Mouse (Mus musculus) 416B (cell line): Measurements from ENCODE around the gene Mtmr2.
"Not testable (repeated sequence)": the region's sequence is repeated elsewhere in the genome, so short reads cannot be mapped to it uniquely, and the experiment has no call there.

Experiments
- DNase-seq: peaks from one replicate; pipeline ENCODE4 v3.0.0; 2011; ENCODE audit warnings: low read depth

Gene Mtmr2

DNA sequence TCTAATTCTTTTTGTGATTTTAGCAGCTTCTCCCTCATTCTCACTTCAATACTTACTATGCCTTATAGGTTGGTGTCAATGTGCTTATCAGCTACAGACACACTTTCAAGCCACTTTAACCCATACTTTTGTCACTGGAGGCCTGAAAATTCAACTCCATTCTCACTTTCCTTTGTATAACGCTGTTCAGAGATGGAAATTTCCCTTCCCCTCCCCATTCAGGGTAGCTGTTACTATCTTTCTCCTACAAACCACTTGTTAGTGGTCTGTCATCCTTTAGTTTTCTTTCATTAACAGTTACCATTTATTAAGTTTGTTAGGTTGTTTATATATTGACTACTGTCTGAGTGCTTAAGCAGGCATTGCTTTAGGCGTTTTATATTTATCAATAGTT, at the start of gene Mtmr2:
Mtmr2 (plus strand) TSS at position 7 of the 394 bp plus-strand sequence.
- no peak for DNase-seq

DNA sequence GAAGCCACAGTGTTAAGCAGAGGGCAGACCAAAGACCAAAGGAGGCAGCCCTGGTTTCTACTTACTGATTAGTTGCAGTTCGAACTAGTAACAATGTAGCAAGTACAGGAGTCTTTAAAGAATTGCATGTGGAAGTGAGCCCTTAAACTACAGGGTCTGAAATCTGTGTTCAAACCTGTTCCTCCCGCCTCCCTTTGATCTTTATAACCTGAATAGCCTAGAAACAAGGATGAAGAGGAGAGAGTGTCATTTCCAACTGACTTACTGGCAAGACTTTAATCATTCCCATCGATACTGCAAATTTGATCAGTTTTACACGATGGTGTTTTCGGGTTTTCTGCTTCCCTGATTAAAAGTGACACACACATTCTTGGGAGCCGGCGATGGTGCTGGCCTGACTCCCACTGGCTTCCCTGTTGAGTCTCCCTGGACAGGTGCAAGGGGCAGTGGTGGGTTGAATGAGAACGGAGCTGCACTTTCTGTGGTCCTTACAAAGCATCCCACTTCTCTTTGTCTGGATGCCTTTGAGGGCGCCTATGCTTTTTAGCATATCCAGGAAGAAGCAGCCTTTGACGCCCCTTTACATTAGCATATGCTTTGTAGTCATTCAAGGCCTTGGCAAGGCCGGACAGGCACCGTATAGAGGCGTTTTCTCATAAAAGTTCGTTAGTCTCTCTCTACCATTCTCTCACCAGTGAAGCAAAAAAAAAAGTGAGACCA, 49.0 kb upstream of the Mtmr2 start:
- no peak for DNase-seq

DNA sequence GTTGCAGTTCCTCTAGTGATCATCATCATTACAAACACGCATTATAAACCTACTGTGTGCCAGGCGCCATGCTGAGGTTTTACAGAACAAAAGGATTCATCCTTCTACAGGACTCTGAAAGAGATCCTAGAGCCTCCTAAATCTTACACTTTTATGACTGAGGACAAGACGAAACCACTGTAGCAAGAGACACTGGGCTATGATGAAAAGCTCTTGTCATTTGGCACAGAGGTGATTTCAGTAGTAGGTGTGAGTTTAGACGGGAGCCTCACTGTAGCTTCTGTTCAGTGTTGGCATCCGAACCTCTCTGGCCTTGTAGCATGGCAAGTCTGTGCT, 48.5 kb upstream of the Mtmr2 start:
- DNase-seq: no peak

DNA sequence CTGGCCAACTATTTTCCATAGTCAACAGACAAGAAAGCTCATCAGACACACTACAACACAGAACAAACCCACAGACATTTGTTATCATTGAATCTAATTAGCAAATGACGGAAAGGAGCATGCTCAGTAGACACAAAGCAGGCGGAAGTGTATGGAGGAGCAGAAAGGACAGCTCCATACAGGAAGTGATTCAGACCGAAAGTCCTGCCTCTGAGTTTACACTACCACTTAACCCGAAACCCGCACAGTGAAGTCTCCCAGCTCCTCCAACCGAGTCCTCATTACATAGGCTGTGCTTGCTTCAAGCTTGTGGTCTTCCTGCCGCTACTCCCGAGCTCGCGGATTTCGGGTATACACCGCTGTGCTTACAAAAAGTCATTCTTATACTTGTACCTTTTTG, 46.4 kb upstream of the Mtmr2 start:
- peak; percentile 57 for DNase-seq

DNA sequence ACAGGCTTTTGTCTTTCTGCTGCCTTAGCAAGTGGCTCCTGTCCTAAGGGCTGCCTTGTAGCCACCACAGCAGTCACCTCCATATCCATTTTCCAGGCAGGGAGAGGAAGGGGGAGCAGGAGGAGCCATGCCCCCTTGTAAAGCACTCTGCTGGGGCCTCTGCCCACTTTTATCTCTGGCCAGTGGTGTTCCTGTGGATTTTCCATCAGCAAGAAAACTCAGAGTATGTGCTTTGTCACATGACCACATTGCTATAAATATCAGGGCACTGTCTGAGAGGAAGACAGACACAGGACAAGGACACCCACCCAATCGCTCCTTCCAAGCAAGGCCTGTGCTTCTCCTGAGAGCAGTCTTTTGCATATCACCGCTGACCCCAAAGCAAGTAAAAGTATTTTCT, 45.1 kb upstream of the Mtmr2 start:
- DNase-seq: no peak

DNA sequence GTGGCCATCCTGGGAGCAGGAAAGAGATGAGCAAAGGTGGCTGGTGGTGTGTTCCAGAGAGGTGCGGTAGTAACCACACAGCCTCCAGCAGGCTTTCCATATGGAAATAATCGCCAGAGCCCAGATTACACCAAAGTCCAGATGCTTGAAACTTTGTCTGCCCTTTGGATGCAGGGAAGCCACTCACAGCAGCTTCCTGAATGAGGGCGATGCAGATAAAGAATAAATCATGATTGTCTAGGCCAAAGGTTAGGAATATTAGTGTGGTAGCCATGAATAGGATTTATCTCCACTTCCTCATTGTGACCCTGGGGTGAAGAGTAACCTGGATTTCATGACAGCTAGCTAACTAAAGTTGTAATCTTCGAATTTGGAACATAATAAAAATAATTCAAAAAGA, 43.3 kb upstream of the Mtmr2 start:
- no peak for DNase-seq

DNA sequence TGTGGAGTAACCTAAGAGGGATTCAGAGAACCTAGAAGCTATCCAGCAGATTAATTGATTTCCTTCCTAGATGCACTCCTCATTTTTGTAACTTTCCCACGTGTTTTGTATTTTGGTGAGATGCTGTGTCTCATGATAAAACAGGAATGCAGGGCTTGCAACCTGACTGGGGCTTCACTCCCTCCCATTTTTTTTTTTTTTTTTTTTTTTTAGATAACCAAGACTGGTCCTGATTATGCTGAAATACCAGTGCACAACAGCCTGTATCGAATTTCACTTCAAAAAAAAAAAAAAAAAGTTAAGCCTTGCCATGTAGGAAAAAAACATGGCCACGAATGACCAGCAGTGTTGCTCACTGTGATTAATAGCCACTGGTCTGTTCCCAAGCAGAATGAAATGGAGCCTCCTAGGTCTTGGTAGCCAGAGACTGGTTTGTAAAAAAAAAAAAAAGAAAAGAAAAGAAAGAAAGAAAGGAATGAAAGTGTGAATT, 41.1 kb upstream of the Mtmr2 start:
- DNase-seq: peak; percentile 8

DNA sequence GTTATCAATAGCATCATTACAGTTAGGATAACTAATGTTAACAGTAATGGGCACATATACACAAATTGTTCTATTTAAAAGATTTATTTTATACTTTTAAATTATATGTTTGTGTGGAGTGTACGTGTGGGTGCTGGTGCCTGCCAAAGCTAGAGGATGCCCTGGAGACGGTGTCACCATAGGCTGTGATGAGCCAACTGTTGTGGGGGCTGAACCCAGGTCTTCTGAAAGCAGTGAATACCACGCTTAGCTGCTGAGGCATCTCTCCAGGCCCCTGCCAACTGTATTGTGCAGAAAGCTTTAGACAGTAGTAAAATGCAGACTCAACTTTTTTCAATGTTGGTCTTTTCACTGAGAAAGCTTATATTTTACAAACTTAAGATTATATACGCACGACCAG, 38.8 kb upstream of the Mtmr2 start:
- no peak for DNase-seq

DNA sequence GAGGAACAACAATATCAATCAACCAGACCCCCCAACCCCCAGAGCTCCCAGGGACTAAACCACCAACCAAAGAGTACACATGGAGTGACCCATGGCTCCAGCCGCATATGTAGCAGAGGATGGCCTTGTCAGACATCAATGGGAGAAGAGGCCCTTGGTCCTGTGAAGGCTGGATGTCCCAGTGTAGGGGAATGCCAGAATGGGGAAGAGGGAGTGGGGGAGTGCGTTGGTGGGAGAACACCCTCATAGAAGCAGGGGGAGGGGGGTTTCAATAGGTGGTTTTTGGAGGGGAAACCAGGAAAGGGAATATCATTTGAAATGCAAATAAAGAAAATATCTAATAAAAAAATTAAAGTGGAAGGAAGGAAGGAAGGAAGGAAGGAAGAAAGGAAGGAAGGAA, 32.3 kb upstream of the Mtmr2 start:
- not testable (repeated sequence) for DNase-seq

DNA sequence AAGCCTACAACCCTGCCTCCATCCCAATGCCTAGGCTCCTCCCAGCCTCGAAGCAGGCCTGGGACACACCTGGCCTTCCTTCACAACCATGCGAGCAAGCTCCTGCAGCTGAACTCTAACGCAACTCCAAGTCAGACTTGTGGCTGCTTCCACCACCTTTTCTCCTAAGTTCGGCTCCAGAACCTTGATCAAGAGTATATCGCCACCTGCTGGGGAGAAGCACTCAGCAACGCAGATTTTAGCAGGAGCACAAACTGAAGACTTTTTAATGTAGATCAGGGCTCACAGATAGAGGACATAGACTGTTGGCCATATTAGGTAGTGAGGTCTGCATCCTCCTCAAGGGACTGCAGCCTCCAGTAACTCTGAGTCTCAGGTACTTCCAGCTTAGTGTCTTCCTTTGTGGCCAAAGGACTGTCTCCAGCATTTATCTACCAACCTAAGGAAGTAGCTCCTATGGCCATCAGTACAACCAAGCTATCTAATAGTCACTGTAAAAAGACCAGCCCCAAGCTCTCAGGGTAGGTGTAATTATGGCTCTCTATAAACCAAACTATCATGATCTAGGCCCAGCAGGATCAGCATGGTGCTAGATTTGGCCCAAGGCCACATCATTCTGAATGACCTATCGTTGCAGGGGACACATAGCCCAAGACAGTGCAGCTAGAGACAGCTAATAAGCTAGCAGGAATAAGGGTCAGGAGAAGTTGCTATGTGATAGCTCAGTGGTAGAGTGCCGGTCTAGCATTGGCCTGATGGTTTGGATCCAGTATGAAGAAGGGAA, 31.7 kb upstream of the Mtmr2 start:
- DNase-seq: peak; percentile 87

DNA sequence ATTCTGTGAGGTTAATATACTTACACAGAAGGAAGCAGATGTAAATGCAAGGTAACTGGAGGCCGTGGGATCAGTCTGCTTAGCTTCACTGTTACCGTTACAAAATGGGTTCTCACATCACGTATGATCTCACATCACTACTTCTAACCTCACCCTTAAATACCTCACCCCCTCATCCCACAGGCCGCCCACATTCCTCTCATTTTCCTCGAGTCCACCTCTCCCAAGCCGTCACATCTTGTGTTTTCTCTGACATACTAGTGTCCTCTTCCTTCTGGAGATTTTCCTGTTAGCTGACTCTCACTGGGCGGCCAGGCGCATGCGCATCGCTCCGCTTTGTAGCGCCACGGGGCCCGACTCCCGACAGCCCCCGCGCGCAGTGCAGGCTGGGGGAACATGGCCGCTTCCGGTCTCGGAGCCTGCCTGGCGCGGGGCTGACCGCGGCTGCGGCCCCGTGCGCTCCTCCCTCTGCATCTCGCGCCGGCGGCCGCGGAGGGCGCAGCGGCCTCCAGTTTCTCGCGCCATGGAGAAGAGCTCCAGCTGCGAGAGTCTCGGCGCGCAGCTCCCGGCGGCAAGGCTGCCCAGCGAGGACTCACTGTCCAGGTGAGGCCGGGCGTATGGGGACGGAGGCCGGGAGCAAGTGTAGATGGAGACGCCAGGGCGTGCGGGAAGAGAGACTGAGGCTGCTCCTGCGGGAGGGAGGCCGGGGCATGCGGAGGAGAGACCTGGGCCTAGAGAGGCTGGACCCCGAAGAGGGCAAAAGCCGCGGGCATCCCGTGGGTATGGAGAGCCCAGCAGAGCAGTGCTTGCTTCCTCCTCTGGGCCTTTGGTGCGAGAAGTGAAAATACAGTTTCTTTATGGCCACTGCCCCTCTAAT, 826 bp downstream of the Mtmr2 start:
- DNase-seq: peak; percentile 91

DNA sequence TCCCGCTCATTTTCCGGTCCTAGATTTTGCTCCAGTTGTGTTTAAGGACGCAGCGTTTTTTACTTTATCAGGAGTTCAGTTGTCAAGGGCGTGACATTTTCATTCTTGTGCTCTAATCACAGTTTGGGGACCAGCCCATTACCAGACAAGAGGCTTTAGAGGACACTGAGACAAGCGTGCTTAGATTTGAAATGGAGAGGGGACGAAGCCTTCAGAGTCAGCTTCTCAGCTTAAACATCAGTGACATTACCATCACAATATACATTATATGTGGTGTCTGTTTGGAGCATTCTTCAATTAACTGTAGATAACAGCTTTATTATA, 1.4 kb downstream of the Mtmr2 start:
- DNase-seq: peak; percentile 59

DNA sequence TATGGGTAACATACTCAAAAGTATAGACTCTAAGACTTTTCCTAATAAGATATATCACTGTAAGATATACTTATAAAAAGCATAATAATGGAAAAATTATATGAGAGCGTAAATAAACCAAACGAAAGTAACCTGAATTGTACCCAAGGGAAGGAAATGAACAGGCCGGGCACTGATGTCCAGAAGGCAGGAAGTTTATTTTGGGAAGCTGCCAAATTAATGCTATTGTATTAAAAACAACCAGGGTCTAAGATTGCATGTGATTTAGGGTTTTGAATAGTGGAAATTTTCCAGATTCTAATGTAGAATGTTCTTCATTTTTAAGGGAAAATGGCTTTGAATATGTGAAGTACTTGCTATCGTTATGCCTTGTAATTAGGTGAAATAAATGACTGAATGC, 4.3 kb downstream of the Mtmr2 start:
- peak; percentile 76 for DNase-seq

DNA sequence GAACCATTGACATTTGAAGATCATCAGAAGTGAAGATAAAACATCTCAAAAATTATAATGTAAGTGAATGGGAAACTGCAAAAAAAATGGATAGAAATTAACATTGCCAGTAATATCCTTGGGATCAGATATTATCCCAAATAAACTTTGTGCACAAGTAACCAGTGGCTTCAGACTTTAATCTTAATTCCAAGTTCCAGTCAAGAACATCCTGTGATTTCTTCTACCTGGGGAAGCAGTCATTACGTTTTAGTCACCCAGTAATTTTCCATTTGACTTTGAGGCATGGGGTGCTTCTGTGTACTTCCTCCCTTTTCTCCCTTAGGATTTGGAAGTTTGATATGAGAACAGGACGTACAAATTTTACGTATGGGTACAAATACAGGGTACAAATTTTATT, 12.2 kb downstream of the Mtmr2 start:
- no peak for DNase-seq

DNA sequence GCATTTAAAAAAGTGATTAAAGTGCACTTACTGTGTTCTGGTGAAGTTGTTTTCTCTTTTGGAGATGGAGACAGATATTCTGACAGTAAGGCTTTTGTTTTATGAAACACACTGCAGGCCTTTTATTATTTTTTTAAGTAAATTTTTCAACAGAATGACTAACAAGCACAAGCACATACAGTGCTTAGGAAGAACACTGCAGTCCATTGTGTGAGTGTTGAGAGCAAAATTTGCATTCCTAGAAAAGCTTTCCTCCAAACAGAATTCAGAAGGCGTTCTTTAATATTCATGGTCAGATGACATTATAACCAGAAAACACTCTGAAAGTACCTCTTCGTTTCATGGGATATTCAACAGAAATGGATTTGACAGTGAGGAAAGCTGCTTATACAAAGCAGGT, 17.4 kb downstream of the Mtmr2 start:
- no peak for DNase-seq

DNA sequence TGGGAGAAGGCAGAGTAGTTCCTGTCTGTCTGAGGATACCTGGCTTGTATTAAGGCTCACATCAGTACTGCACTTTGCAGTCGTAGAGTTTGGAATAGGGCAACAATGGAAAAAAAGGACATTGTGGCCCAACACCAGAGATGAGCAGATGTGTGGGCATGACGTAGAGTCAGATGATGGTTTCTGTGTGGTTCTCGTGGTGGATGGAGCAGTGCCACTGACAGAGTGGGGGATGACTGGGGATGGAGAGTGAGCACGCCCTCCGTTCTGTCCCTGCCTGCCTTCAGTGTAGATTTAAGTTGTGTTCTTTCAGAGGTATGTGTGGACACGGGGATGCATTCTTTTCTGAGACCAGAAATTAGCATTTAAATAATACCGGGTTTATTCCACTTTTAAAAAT, 18.4 kb downstream of the Mtmr2 start:
- peak; percentile 41 for DNase-seq

DNA sequence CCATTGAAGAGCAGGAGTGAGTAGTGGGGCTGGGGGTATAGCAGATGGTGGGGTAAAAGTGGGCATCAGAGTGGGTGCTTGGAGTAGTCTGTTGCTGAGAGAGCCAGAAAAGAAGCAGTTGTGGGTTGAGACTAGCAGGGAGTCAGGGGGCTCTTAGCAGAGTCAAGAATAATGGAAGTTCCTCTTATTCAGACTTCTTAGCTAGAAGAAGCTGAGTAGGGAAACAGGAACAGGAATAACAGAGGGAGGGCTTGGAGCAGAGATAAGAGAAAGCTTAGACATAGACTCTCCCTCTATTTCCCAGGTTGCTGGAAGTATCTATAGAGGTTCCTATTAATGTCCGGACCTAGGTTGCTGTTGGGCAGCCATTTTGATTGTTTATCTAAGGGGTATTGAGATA, 26.5 kb downstream of the Mtmr2 start:
- peak; percentile 14 for DNase-seq

DNA sequence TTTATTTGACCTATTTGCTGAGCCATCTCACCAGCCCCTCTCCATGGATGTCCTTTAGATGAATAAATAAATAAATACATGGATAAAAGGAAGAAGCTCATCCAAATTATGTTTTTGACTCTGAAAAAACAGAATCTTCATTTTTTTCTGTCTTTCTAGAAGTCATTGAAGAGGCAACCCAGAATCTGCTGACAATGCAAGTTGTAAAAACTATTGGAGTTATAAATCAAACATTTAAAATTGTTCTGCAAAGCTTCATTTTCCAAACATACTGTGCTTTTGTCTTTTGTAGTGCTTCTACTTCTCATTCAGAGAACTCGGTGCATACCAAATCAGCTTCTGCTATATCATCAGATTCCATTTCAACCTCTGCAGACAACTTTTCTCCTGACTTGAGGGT, 33.8 kb downstream of the Mtmr2 start:
- no peak for DNase-seq

DNA sequence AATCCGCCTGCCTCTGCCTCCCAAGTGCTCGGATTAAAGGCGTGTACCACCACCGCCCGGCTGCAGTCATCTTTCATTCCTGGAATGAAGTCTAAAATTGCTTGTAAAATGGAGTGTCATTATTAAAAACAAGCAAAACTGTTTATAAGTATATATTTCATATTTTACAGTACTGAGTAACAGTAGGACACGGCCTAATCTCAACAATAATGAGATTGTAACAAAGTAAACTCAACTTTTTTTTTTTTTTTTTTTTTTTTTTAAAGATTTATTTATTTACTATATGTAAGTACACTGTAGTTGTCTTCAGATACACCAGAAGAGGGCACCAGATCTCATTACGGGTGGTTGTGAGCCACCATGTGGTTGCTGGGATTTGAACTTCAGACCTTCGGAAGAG, 42.7 kb downstream of the Mtmr2 start:
- DNase-seq: not testable (repeated sequence)

DNA sequence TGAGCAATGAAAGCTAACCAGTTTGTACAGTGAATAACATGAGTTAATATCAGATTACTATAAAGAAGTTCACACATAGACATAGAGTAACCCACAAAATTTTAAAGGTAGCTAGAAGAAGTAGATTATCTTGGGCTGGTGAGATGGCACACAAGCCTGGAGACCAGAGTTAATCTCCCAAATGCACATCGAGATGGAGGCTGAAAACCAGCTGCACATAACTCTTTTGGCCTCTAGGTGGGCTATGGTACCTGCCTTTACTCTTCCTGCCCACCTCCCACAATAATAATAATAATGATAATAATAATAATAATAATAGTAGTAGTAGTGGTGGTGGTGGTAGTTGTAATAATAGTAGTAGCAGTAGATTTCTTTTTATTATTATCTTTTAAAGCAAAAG, 46.1 kb downstream of the Mtmr2 start:
- no peak for DNase-seq

DNA sequence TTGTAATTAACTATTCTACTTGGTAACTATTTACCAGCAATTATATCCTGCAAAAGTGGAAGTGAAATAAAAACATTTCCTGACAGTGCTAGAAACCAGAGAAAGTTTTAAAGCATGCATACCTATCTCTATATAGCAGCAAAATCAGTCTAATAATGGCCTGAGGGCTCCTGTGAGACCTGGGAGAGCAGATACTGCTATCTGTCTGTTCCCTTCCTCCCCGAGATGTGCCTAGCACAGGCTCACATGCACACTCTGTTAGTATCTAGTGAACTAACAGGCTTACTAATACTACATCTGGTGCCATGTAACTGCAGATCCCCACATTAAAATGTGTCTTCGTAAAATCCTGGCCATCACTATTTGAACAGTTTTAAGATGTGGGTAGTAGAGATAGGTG, 46.5 kb downstream of the Mtmr2 start:
- no peak for DNase-seq

DNA sequence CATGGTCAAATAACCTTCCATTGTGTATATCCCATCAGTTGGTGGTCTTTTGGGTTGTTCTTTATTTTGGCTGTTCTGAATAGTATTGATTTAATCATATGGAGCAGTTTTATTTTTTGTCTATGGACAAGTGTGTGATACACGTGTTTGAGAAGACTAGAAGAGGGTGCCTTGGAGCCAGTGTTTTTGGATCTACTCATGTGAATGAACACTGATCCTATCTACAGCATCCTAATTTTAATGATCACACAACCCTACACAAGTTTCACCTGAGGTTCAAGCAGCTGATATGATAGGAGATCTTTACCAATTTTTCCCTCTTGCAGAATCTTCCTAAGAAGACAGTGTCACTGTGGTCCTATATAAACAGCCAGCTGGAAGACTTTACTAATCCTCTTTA, 56.3 kb downstream of the Mtmr2 start:
- no peak for DNase-seq

DNA sequence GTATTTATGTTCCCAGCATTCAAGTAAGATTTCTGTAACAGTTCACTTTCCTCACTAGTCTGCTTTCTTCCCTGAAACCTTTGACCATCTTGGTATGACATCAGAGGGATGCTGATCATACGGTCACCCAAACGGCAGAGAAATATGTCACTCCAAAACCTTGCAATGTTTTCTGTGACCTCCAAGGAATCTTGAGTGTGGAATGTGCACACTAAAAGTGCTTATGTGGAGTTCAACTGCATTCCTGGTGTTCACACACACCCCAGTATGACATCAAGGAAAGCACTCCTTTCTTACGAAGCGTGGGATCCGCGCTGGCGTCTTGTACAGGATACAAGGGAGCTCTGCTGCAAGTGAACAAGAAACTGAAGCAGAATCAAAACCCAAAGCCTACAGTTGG, 58.6 kb downstream of the Mtmr2 start:
- no peak for DNase-seq
